In genomic region chr13:59228059-59228830, GRCm38 (mm10) we compare ENCODE assay signal across 9 mouse cellular contexts.
A peak's percentile ranks its signal among the peaks of the same experiment; 100 is the strongest.
DNase-seq lines count a peak whose midpoint lies in the region; ATAC-seq lines count a peak whose summit lies in the region.
"Had no signal": no experiment of that assay in that cellular context is flagged by ENCODE, and none has a peak within 500 bp of the region (broad histone marks: within the 10 kb centered on the region; RNA-seq: fewer than 3 reads in every experiment).

No protein-coding gene starts in this region.

- H3K4me3 ChIP-seq in heart, embryonic 16.5 days (ENCODE audit: low read length) = no peak overlapping the region
- H3K4me3 ChIP-seq in liver, embryonic 15.5 days (replicated peaks) = no peak overlapping the region
- no peak overlapping the region for H3K4me3 ChIP-seq in stomach, embryonic 14.5 days (ENCODE audit: low read depth, low read length)
- H3K4me3 ChIP-seq in hindbrain, embryonic 14.5 days (replicated peaks; ENCODE audit: low read length) = no peak overlapping the region

- ATAC-seq in heart, embryonic 16.5 days (replicated peaks; ENCODE audit: extremely low read depth, insufficient read depth, low FRiP score) = peak; percentile 79
- ATAC-seq in liver, embryonic 15.5 days (ENCODE audit: insufficient read depth) = peak; percentile 52
- ATAC-seq in stomach, embryonic 14.5 days (ENCODE audit: insufficient number of reproducible peaks, insufficient read depth, low FRiP score, low read depth) = peak; percentile 33; the same call in 1 of the 2 replicates
- ATAC-seq in hindbrain, embryonic 14.5 days (ENCODE audit: low FRiP score) = no peak
- ATAC-seq: Patski had no signal

- peaks cover 11% of the 10 kb centered on the region for H3K4me1 ChIP-seq in heart, embryonic 16.5 days (ENCODE audit: control insufficient read depth, insufficient read depth, low read length)
- H3K4me1 ChIP-seq in liver, embryonic 15.5 days (replicated peaks) = 0 out of 2 replicates have a peak, but pooled peaks cover 4% of the 10 kb centered on the region
- H3K4me1 ChIP-seq in stomach, embryonic 14.5 days (ENCODE audit: control insufficient read depth, insufficient read depth, low read length) = no peaks in the 10 kb centered on the region
- no peaks in the 10 kb centered on the region for H3K4me1 ChIP-seq in hindbrain, embryonic 14.5 days (replicated peaks; ENCODE audit: control insufficient read depth, insufficient read depth, low read length)

- H3K9ac ChIP-seq in heart, embryonic 16.5 days (ENCODE audit: low read length) = no peak overlapping the region
- H3K9ac ChIP-seq in liver, embryonic 15.5 days = no peak overlapping the region
- H3K9ac ChIP-seq in stomach, embryonic 14.5 days (replicated peaks; ENCODE audit: low read depth, low read length) = no peak overlapping the region
- H3K9ac ChIP-seq in hindbrain, embryonic 14.5 days = no peak overlapping the region

- peak; percentile 54 for DNase-seq in urinary bladder, postnatal 14 days (ENCODE audit: low spot score)
- no peak for DNase-seq in urinary bladder, postnatal 10 days (ENCODE audit: low spot score)
- no peak for DNase-seq in hindbrain, embryonic 14.5 days (ENCODE audit: low spot score)
- DNase-seq in left cerebral cortex, adult 11 months (ENCODE audit: low spot score) = no peak
- DNase-seq in spleen, postnatal 14 days (ENCODE audit: low spot score in 2 of 2) = no peak

- peak overlapping the region; percentile 49 for H3K27ac ChIP-seq in heart, embryonic 16.5 days (ENCODE audit: low read length)
- 0 out of 2 replicates have a peak overlapping the region, but pooled peaks have one; percentile 24 for H3K27ac ChIP-seq in liver, embryonic 15.5 days (replicated peaks)
- H3K27ac ChIP-seq in stomach, embryonic 14.5 days (ENCODE audit: low read length) = no peak overlapping the region
- no peak overlapping the region for H3K27ac ChIP-seq in hindbrain, embryonic 14.5 days

- H3K9me3 ChIP-seq in heart, embryonic 16.5 days (replicated peaks; ENCODE audit: control insufficient read depth, low read length) = no peaks in the 10 kb centered on the region
- no peaks in the 10 kb centered on the region for H3K9me3 ChIP-seq in liver, embryonic 15.5 days (replicated peaks)
- no peaks in the 10 kb centered on the region for H3K9me3 ChIP-seq in stomach, embryonic 14.5 days (ENCODE audit: control insufficient read depth, low read depth, low read length)
- H3K9me3 ChIP-seq in hindbrain, embryonic 14.5 days (ENCODE audit: control insufficient read depth, low read length) = no peaks in the 10 kb centered on the region

- H3K27me3 ChIP-seq in heart, embryonic 16.5 days (ENCODE audit: control insufficient read depth, insufficient read depth, low read length) = no peaks in the 10 kb centered on the region
- H3K27me3 ChIP-seq in liver, embryonic 15.5 days = no peaks in the 10 kb centered on the region
- no peaks in the 10 kb centered on the region for H3K27me3 ChIP-seq in stomach, embryonic 14.5 days (ENCODE audit: control insufficient read depth, insufficient read depth, low read length)
- H3K27me3 ChIP-seq in hindbrain, embryonic 14.5 days (ENCODE audit: control insufficient read depth, insufficient read depth, low read length) = no peaks in the 10 kb centered on the region
- H3K27me3 ChIP-seq: Patski had no signal

- 22% methylated on average over 12 of the region's 12 CpGs for WGBS in heart, embryonic 16.5 days
- 29% methylated on average over 12 of the region's 12 CpGs for WGBS in liver, embryonic 15.5 days (ENCODE audit: insufficient replicate concordance)
- 48% methylated on average over 12 of the region's 12 CpGs for WGBS in stomach, embryonic 14.5 days
- WGBS in hindbrain, embryonic 14.5 days = 72% methylated on average over 12 of the region's 12 CpGs

- no peaks in the 10 kb centered on the region for H3K36me3 ChIP-seq in heart, embryonic 16.5 days (ENCODE audit: control insufficient read depth, insufficient read depth)
- no peaks in the 10 kb centered on the region for H3K36me3 ChIP-seq in liver, embryonic 15.5 days (replicated peaks)
- no peaks in the 10 kb centered on the region for H3K36me3 ChIP-seq in stomach, embryonic 14.5 days (ENCODE audit: control insufficient read depth, insufficient read depth, low read length)
- H3K36me3 ChIP-seq in hindbrain, embryonic 14.5 days (replicated peaks; ENCODE audit: control insufficient read depth, insufficient read depth) = no peaks in the 10 kb centered on the region

- H3K4me2 ChIP-seq in heart, embryonic 16.5 days (ENCODE audit: low read depth, low read length) = peak overlapping the region; percentile 41
- no peak overlapping the region for H3K4me2 ChIP-seq in liver, embryonic 15.5 days
- no peak overlapping the region for H3K4me2 ChIP-seq in stomach, embryonic 14.5 days (replicated peaks; ENCODE audit: low read depth, low read length)
- H3K4me2 ChIP-seq in hindbrain, embryonic 14.5 days (replicated peaks) = no peak overlapping the region

Comparison
In these comparisons a context has a peak if more than half of its experiments do, and no peak if none do; other contexts are left out.
1. H3K27ac ChIP-seq: peak in heart, embryonic 16.5 days (single experiment) and liver, embryonic 15.5 days (single experiment); none in stomach, embryonic 14.5 days (single experiment) and hindbrain, embryonic 14.5 days (single experiment).